Mouse (Mus musculus) cerebellum, adult 2 months (tissue): ENCODE measurements around the gene Trim27. TPM values are rescaled to one million over a fixed set of nuclear protein-coding genes. Genes with fewer than 3 reads are reported as not detected.

Experiments
- DNase-seq, 2 experiments: peaks; one replicate each; pipeline ENCODE4 v3.0.0; 2021
- H3K27ac ChIP-seq: fragments of 200-500 bp; 2 replicates; pipeline ENCODE4 v1.5.1; 2012; ENCODE audit warnings: low read length, control low read depth, inconsistent platforms; ENCODE audit not compliant: insufficient read depth
- H3K27me3 ChIP-seq: fragments of 200-500 bp; 2 replicates; pipeline ENCODE4 v1.6.1; 2012; ENCODE audit warnings: inconsistent platforms, mild to moderate bottlenecking, low read length, moderate library complexity; ENCODE audit not compliant: control insufficient read depth, insufficient read depth
- H3K4me1 ChIP-seq: fragments of 200-500 bp; 2 replicates; pipeline ENCODE4 v1.6.1; 2011; ENCODE audit warnings: low read length; ENCODE audit not compliant: control insufficient read depth, insufficient read depth
- H3K4me3 ChIP-seq: fragments of 200-500 bp; replicated peaks from 2 replicates; pipeline ENCODE3; 2011; ENCODE audit warnings: mild to moderate bottlenecking, low read depth, low read length, control low read depth; ENCODE audit not compliant: insufficient read depth
- CTCF ChIP-seq: fragments of 200-500 bp; IDR thresholded peaks from 2 replicates; pipeline ENCODE4 v1.5.1; 2011; ENCODE audit warnings: low read depth, mild to moderate bottlenecking, control low read depth, low read length, moderate library complexity, borderline replicate concordance; ENCODE audit not compliant: insufficient read depth
- POLR2A ChIP-seq: fragments of 200-500 bp; IDR thresholded peaks from 2 replicates; pipeline ENCODE4 v1.6.1; 2011; ENCODE audit warnings: low read length, control low read depth, borderline replicate concordance; ENCODE audit not compliant: insufficient read depth
- WGBS: fragments of 180-500 bp; shearing (Covaris S2); methylation state at CpG from one replicate; pipeline ENCODE4 v1.1.7; 2018; 5-methylcytosine and 5-hydroxymethylcytosine counted together
- polyA plus RNA-seq: library from polyadenylated mRNA; depleted of rRNA; stranded (reverse); fragments of >200 nt; gene quantifications from 2 replicates; pipeline ENCODE4 v1.2.3, GENCODE M21; 2012

The Trim27 gene
- polyA plus RNA-seq, 1 experiment: 28.9 TPM

- Histone ChIP-seq H3K4me1 (no peaks in the 10 kb centered on the region), H3K27ac (no peak overlapping the region), H3K4me3 (peak overlapping the region; percentile 83), H3K27me3 (no peaks in the 10 kb centered on the region)
- peak; percentile 75 to 81 for DNase-seq
- TF ChIP-seq POLR2A (no peak), CTCF (no peak)
- WGBS: 1% methylated on average over 39 of the region's 39 CpGs
Observed at GRCm38 (mm10) chr13:21169657-21170430, 9.4 kb upstream of the Trim27 start.

GRCm38 (mm10) chr13:21170431-21171155 lies 8.7 kb upstream of the Trim27 start:
- WGBS: 74% methylated on average over 17 of the region's 17 CpGs
- no peak for DNase-seq
- TF ChIP-seq CTCF (no peak), POLR2A (no peak)
- Histone ChIP-seq H3K27me3 (no peaks in the 10 kb centered on the region), H3K4me3 (peak overlapping the region; percentile 30), H3K4me1 (no peaks in the 10 kb centered on the region), H3K27ac (no peak overlapping the region)

- H3K27ac ChIP-seq: no peak overlapping the region
- no peak for DNase-seq
- 21% methylated on average over 15 of the region's 15 CpGs for WGBS
- H3K27me3 ChIP-seq: no peaks in the 10 kb centered on the region
- H3K4me3 ChIP-seq: peak overlapping the region; percentile 30
- no peaks in the 10 kb centered on the region for H3K4me1 ChIP-seq
- TF ChIP-seq CTCF (no peak), POLR2A (no peak)
Observed at GRCm38 (mm10) chr13:21171156-21171530, 8.1 kb upstream of the Trim27 start.

- under 1% methylated on average over 12 of the region's 12 CpGs for WGBS
- Histone ChIP-seq H3K27ac (no peak overlapping the region), H3K4me3 (peak overlapping the region; percentile 62), H3K4me1 (no peaks in the 10 kb centered on the region), H3K27me3 (no peaks in the 10 kb centered on the region)
- DNase-seq: peak in 1 of 2 experiments; percentile 39
- TF ChIP-seq CTCF (no peak; the same call in 1 of the 2 replicates), POLR2A (no peak)
Observed at GRCm38 (mm10) chr13:21171600-21172150, 7.6 kb upstream of the Trim27 start.

GRCm38 (mm10) chr13:21172241-21173027 lies 6.8 kb upstream of the Trim27 start:
- peak overlapping the region; percentile 52 for H3K4me3 ChIP-seq
- H3K4me1 ChIP-seq: no peaks in the 10 kb centered on the region
- H3K27me3 ChIP-seq: no peaks in the 10 kb centered on the region
- peak; percentile 73 for DNase-seq
- under 1% methylated on average over 16 of the region's 16 CpGs for whole genome bisulfite sequencing
- TF ChIP-seq CTCF (no peak), POLR2A (no peak)
- no peak overlapping the region for H3K27ac ChIP-seq

- no peak overlapping the region for H3K27ac ChIP-seq
- H3K4me3 ChIP-seq: peak overlapping the region; percentile 52
- H3K4me1 ChIP-seq: no peaks in the 10 kb centered on the region
- WGBS: 2% methylated on average over 11 of the region's 11 CpGs
- no peak for TF ChIP-seq POLR2A
- TF ChIP-seq CTCF: no peak
- no peaks in the 10 kb centered on the region for H3K27me3 ChIP-seq
- peak; percentile 58 to 65 for DNase-seq
Observed at GRCm38 (mm10) chr13:21173072-21173471, 6.2 kb upstream of the Trim27 start.

GRCm38 (mm10) chr13:21176733-21177132 lies 2.5 kb upstream of the Trim27 start:
- Histone ChIP-seq H3K4me1 (no peaks in the 10 kb centered on the region; the same call in 1 of the 2 replicates), H3K4me3 (no peak overlapping the region), H3K27me3 (no peaks in the 10 kb centered on the region), H3K27ac (no peak overlapping the region)
- 70% methylated on average over 11 of the region's 11 CpGs for WGBS
- TF ChIP-seq POLR2A: no peak
- no peak for DNase-seq
